ENCODE assay signal across 27 mouse cellular contexts in the genomic region with DNA sequence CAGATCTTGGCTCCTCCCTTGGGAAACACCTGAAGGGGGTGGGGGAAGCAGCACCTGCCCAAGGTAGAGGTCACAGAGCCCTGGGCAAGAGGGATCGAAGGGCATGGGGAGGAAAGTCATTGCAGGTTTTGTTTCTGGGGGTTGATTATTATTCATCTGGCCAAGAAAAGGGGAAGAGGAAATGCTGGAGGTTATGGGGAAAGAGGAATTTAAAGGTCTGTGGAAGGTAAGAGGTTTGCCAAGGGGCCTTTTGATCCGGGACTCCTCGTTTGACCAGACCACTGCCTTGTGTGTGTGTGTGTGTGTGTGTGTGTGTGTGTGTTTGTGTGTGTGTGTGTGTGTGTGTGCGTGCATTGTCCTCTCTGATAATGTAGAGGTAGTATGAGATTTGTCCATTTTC. TPM values are rescaled to one million over a fixed set of nuclear protein-coding genes. Genes with fewer than 3 reads are reported as not detected.
A peak's percentile ranks its signal among the peaks of the same experiment; 100 is the strongest.
DNase-seq lines count a peak whose midpoint lies in the region; ATAC-seq and TF ChIP-seq lines count a peak whose summit lies in the region.
"Had no signal": no experiment of that assay in that cellular context is flagged by ENCODE, and none has a peak within 500 bp of the region (broad histone marks: within the 10 kb centered on the region; RNA-seq: fewer than 3 reads in every experiment).

No protein-coding gene starts in this region.

- no peak overlapping the region for H3K4me2 ChIP-seq in forebrain, embryonic 13.5 days
- no peak overlapping the region for H3K4me2 ChIP-seq in forebrain, postnatal 0 days (ENCODE audit: low read depth)
- no peak overlapping the region for H3K4me2 ChIP-seq in midbrain, embryonic 12.5 days (replicated peaks)
- H3K4me2 ChIP-seq in midbrain, embryonic 15.5 days: no peak overlapping the region
- H3K4me2 ChIP-seq: embryonic facial prominence, embryonic 13.5 days; heart, embryonic 15.5 days; midbrain, embryonic 11.5 days had no signal

- ATAC-seq in forebrain, embryonic 13.5 days: no peak
- no peak for ATAC-seq in forebrain, postnatal 0 days
- ATAC-seq in midbrain, embryonic 12.5 days (ENCODE audit: low FRiP score, low read depth): no peak
- ATAC-seq in midbrain, embryonic 15.5 days (replicated peaks): no peak
- peak; percentile 33 to 43; a peak in 2 of 4 replicates for ATAC-seq in hematopoietic stem cell, adult 5-6 weeks (replicated peaks in 1 of 2; ENCODE audit: insufficient read depth in 1 of 2, low FRiP score in 2 of 2, low TSS enrichment in 1 of 2, low read depth in 1 of 2, poor library complexity in 2 of 2, severe bottlenecking in 2 of 2)
- ATAC-seq: Patski had no signal

- H3K36me3 ChIP-seq in forebrain, embryonic 13.5 days (ENCODE audit: poor library complexity, severe bottlenecking): peaks cover 42% of the 10 kb centered on the region
- H3K36me3 ChIP-seq in forebrain, postnatal 0 days (ENCODE audit: insufficient read depth): no peaks in the 10 kb centered on the region
- H3K36me3 ChIP-seq in midbrain, embryonic 12.5 days: peaks cover 12% of the 10 kb centered on the region
- H3K36me3 ChIP-seq in midbrain, embryonic 15.5 days (replicated peaks): no peaks in the 10 kb centered on the region

- peaks cover 70% of the 10 kb centered on the region for H3K4me1 ChIP-seq in forebrain, embryonic 13.5 days
- H3K4me1 ChIP-seq in forebrain, postnatal 0 days (ENCODE audit: insufficient read depth): no peaks in the 10 kb centered on the region
- H3K4me1 ChIP-seq in midbrain, embryonic 12.5 days: peaks cover 50% of the 10 kb centered on the region
- H3K4me1 ChIP-seq in midbrain, embryonic 15.5 days: peaks cover 12% of the 10 kb centered on the region; the same call in 1 of the 2 replicates

- no peaks in the 10 kb centered on the region for H3K9me3 ChIP-seq in forebrain, embryonic 13.5 days (replicated peaks)
- no peaks in the 10 kb centered on the region for H3K9me3 ChIP-seq in forebrain, postnatal 0 days (ENCODE audit: low read length)
- H3K9me3 ChIP-seq in midbrain, embryonic 12.5 days: no peaks in the 10 kb centered on the region
- H3K9me3 ChIP-seq in midbrain, embryonic 15.5 days: no peaks in the 10 kb centered on the region
- H3K9me3 ChIP-seq: embryonic facial prominence, embryonic 13.5 days; heart, embryonic 10.5 days; heart, embryonic 15.5 days had no signal

- peak overlapping the region; percentile 79 for H3K27ac ChIP-seq in forebrain, embryonic 13.5 days
- no peak overlapping the region for H3K27ac ChIP-seq in forebrain, postnatal 0 days (ENCODE audit: low read depth, low read length)
- H3K27ac ChIP-seq in midbrain, embryonic 12.5 days (replicated peaks): peak overlapping the region; percentile 67
- no peak overlapping the region for H3K27ac ChIP-seq in midbrain, embryonic 15.5 days
- H3K27ac ChIP-seq: embryonic facial prominence, embryonic 13.5 days; heart, embryonic 10.5 days; heart, embryonic 15.5 days; liver, embryonic 14.5 days; stomach, postnatal 0 days had no signal

- no peak overlapping the region for H3K4me3 ChIP-seq in forebrain, embryonic 13.5 days
- no peak overlapping the region for H3K4me3 ChIP-seq in forebrain, postnatal 0 days (ENCODE audit: low read depth, low read length)
- H3K4me3 ChIP-seq in midbrain, embryonic 12.5 days: no peak overlapping the region
- no peak overlapping the region for H3K4me3 ChIP-seq in midbrain, embryonic 15.5 days
- H3K4me3 ChIP-seq: embryonic facial prominence, embryonic 13.5 days; heart, embryonic 10.5 days; heart, embryonic 15.5 days had no signal

- DNase-seq in forebrain, postnatal 0 days: no peak
- no peak for DNase-seq in thymus, adult 18-20 months
- no peak for DNase-seq in adipocyte (ENCODE audit: low spot score)
- DNase-seq: adrenal gland, postnatal 14 days; cerebellum, adult 11 months; cerebellum, adult 9-11 months; gastrocnemius, postnatal 14 days; kidney, adult 9 months; kidney, postnatal 14 days; layer of hippocampus, adult 9-11 months; liver; lung, adult 2 months; lung, postnatal 10 days; right cerebral cortex, adult 18-20 months; thymus, adult 2 months; thymus, postnatal 36 days had no signal

- TF ChIP-seq CTCF in forebrain, postnatal 0 days (IDR thresholded peaks at IDR 0.05; ENCODE audit: low read depth): no peak

- no peak overlapping the region for H3K9ac ChIP-seq in forebrain, embryonic 13.5 days
- no peak overlapping the region for H3K9ac ChIP-seq in forebrain, postnatal 0 days
- H3K9ac ChIP-seq in midbrain, embryonic 12.5 days (replicated peaks): no peak overlapping the region
- H3K9ac ChIP-seq in midbrain, embryonic 15.5 days: no peak overlapping the region
- H3K9ac ChIP-seq: embryonic facial prominence, embryonic 13.5 days; heart, embryonic 15.5 days; liver, embryonic 14.5 days had no signal

- WGBS in forebrain, embryonic 13.5 days: 59% methylated on average over 4 of the region's 4 CpGs
- 68% methylated on average over 4 of the region's 4 CpGs for WGBS in forebrain, postnatal 0 days
- 56% methylated on average over 3 of the region's 4 CpGs for WGBS in midbrain, embryonic 12.5 days
- WGBS in midbrain, embryonic 15.5 days: 62% methylated on average over 4 of the region's 4 CpGs

- no peaks in the 10 kb centered on the region for H3K27me3 ChIP-seq in forebrain, embryonic 13.5 days
- H3K27me3 ChIP-seq in forebrain, postnatal 0 days (ENCODE audit: insufficient read depth, low read length): no peaks in the 10 kb centered on the region
- H3K27me3 ChIP-seq in midbrain, embryonic 12.5 days: peaks cover 60% of the 10 kb centered on the region
- H3K27me3 ChIP-seq in midbrain, embryonic 15.5 days (replicated peaks): peaks cover 8% of the 10 kb centered on the region; the same call in 1 of the 2 replicates

RNA-seq across cellular contexts. Expression of a gene that starts 15.5 kb away (rescaled TPM):
- 67.6 and 71.9 TPM in 2 replicates for polyA plus RNA-seq in forebrain, embryonic 13.5 days (2015; fragmentation: Nextera tagmentation; extraction: Ambion mirVana)
- total RNA-seq in forebrain, postnatal 0 days (2014; rRNA removed): 36.5 and 48.9 TPM in 2 replicates
- polyA plus RNA-seq in forebrain, postnatal 0 days (2015; fragmentation: Nextera tagmentation; extraction: Ambion mirVana): 26.6 and 29.6 TPM in 2 replicates
- 64.2 and 69.7 TPM in 2 replicates for polyA plus RNA-seq in midbrain, embryonic 12.5 days (2016; fragmentation: Nextera tagmentation; extraction: Ambion mirVana)
- 25.6 and 31.9 TPM in 2 replicates for polyA plus RNA-seq in midbrain, embryonic 15.5 days (2015; fragmentation: Nextera tagmentation; extraction: Ambion mirVana)
- 4.7 and 5.6 TPM in 2 replicates for total RNA-seq in hematopoietic stem cell, adult 5-6 weeks (2017)

Comparison
In these comparisons a context has a peak if more than half of its experiments do, and no peak if none do; other contexts are left out.
1. H3K27ac ChIP-seq: peak in forebrain, embryonic 13.5 days (single experiment) and midbrain, embryonic 12.5 days (single experiment); none in forebrain, postnatal 0 days (single experiment) and midbrain, embryonic 15.5 days (single experiment).
2. ATAC-seq: peak in hematopoietic stem cell, adult 5-6 weeks (2 of 2); none in forebrain, embryonic 13.5 days (single experiment), forebrain, postnatal 0 days (single experiment), midbrain, embryonic 12.5 days (single experiment) and midbrain, embryonic 15.5 days (single experiment).